Mouse (Mus musculus) E14TG2a.4 (cell line): ENCODE measurements around the gene Smarcc1.

Source experiments
- H3K27me3 ChIP-seq: 2 replicates; pipeline ENCODE4 v1.6.1; 2014; ENCODE audit warnings: low read length, control low read depth; ENCODE audit not compliant: insufficient read depth
- H3K36me3 ChIP-seq: 2 replicates; pipeline ENCODE4 v1.6.1; 2014; ENCODE audit warnings: low read length, control low read depth; ENCODE audit not compliant: insufficient read depth
- H3K4me1 ChIP-seq: replicated peaks from 2 replicates; pipeline ENCODE4 v1.6.1; 2014; ENCODE audit warnings: low read depth, low read length, control low read depth
- H3K4me3 ChIP-seq: replicated peaks from 2 replicates; pipeline ENCODE4 v1.5.1; 2014; ENCODE audit warnings: mild to moderate bottlenecking, low read length
- H3K9me3 ChIP-seq: 2 replicates; pipeline ENCODE4 v1.6.1; 2014; ENCODE audit warnings: low read length, control low read depth
- CTCF ChIP-seq: conservative IDR thresholded peaks from 2 replicates; pipeline ENCODE4 v1.5.1; 2014; ENCODE audit warnings: low read length
- NANOG ChIP-seq: IDR thresholded peaks from 2 replicates; pipeline ENCODE4 v1.6.1; 2014; ENCODE audit warnings: borderline replicate concordance, low read length, mixed read lengths
- POU5F1 ChIP-seq: IDR thresholded peaks from 2 replicates; pipeline ENCODE4 v1.6.1; 2014; ENCODE audit warnings: low read length, borderline replicate concordance

Smarcc1 gene

GRCm38 (mm10) chr9:110208265-110208664 lies 90.8 kb downstream of the Smarcc1 start:
- Histone ChIP-seq H3K4me1 (peaks cover 42% of the 10 kb centered on the region), H3K4me3 (no peak overlapping the region), H3K27me3 (no peaks in the 10 kb centered on the region), H3K36me3 (peaks cover 97% of the 10 kb centered on the region), H3K9me3 (no peaks in the 10 kb centered on the region)
- TF ChIP-seq CTCF (no peak), NANOG (no peak), POU5F1 (no peak)

- Histone ChIP-seq H3K4me1 (peaks cover 36% of the 10 kb centered on the region), H3K36me3 (peaks cover 97% of the 10 kb centered on the region), H3K4me3 (no peak overlapping the region), H3K27me3 (no peaks in the 10 kb centered on the region), H3K9me3 (no peaks in the 10 kb centered on the region)
- TF ChIP-seq NANOG (no peak), POU5F1 (no peak), CTCF (no peak)
Measured at GRCm38 (mm10) chr9:110208967-110209366, 91.5 kb downstream of the Smarcc1 start.

- peaks cover 94% of the 10 kb centered on the region for H3K36me3 ChIP-seq
- H3K27me3 ChIP-seq: no peaks in the 10 kb centered on the region
- TF ChIP-seq POU5F1 (no peak), NANOG (no peak), CTCF (no peak)
- H3K4me3 ChIP-seq: no peak overlapping the region
- peaks cover 32% of the 10 kb centered on the region for H3K4me1 ChIP-seq
- H3K9me3 ChIP-seq: no peaks in the 10 kb centered on the region
Measured at GRCm38 (mm10) chr9:110224273-110224672, 106.8 kb downstream of the Smarcc1 start.

GRCm38 (mm10) chr9:110226191-110226590 lies 108.7 kb downstream of the Smarcc1 start:
- Histone ChIP-seq H3K27me3 (no peaks in the 10 kb centered on the region), H3K9me3 (no peaks in the 10 kb centered on the region), H3K36me3 (peaks cover 89% of the 10 kb centered on the region), H3K4me1 (peaks cover 51% of the 10 kb centered on the region), H3K4me3 (no peak overlapping the region)
- no peak for TF ChIP-seq CTCF
- TF ChIP-seq NANOG: no peak
- TF ChIP-seq POU5F1: no peak

GRCm38 (mm10) chr9:110228671-110229070 lies 111.2 kb downstream of the Smarcc1 start:
- no peaks in the 10 kb centered on the region for H3K9me3 ChIP-seq
- peaks cover 53% of the 10 kb centered on the region for H3K4me1 ChIP-seq
- TF ChIP-seq POU5F1 (no peak), NANOG (no peak), CTCF (no peak)
- peaks cover 89% of the 10 kb centered on the region for H3K36me3 ChIP-seq
- H3K4me3 ChIP-seq: no peak overlapping the region
- H3K27me3 ChIP-seq: no peaks in the 10 kb centered on the region

GRCm38 (mm10) chr9:110229112-110229511 lies 111.6 kb downstream of the Smarcc1 start:
- no peaks in the 10 kb centered on the region for H3K27me3 ChIP-seq
- H3K4me1 ChIP-seq: peaks cover 53% of the 10 kb centered on the region
- H3K9me3 ChIP-seq: no peaks in the 10 kb centered on the region
- H3K36me3 ChIP-seq: peaks cover 89% of the 10 kb centered on the region
- no peak overlapping the region for H3K4me3 ChIP-seq
- TF ChIP-seq POU5F1 (no peak), CTCF (no peak), NANOG (no peak)

GRCm38 (mm10) chr9:110229566-110230248 lies 112.2 kb downstream of the Smarcc1 start:
- Histone ChIP-seq H3K4me1 (peaks cover 52% of the 10 kb centered on the region), H3K9me3 (no peaks in the 10 kb centered on the region), H3K36me3 (peaks cover 89% of the 10 kb centered on the region), H3K27me3 (no peaks in the 10 kb centered on the region), H3K4me3 (no peak overlapping the region)
- TF ChIP-seq NANOG: no peak
- TF ChIP-seq CTCF: no peak
- TF ChIP-seq POU5F1: no peak

DNA sequence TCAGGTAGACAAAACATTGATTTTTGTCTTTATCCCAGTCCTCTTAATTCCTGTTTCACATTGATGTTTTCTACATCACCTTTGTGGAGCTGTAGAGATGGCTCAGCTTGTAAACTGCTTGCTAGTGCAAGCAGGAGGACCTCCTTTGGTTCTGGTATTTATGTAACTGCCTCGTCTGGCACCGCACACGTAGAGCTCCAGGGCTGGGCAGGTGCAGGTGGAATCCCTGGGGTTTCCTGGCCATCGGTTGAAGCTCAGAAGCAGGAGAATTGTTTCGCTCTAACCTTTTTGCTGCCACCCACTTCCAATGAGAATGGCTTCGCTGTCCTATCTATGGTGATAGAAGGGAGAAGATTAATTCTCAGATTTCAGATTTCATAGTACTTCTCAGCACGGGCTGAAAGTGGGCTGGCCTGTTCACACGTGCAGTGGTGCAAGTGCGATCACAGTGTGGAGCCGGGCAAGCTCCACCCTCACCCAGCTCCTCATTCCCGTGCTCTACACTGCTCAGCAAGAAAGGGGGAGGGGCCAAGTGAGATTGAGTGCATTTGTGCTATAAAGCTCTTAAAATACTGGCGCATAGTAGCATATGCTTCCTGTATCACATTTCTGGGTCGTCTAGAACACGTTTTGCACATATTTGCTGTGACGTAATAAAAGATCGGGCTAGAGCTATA lies 113.0 kb downstream of the Smarcc1 start:
- H3K4me3 ChIP-seq: no peak overlapping the region
- peaks cover 46% of the 10 kb centered on the region for H3K4me1 ChIP-seq
- H3K27me3 ChIP-seq: no peaks in the 10 kb centered on the region
- no peak for TF ChIP-seq NANOG
- TF ChIP-seq CTCF: no peak
- TF ChIP-seq POU5F1: no peak
- peaks cover 92% of the 10 kb centered on the region for H3K36me3 ChIP-seq
- no peaks in the 10 kb centered on the region for H3K9me3 ChIP-seq
